Mouse (Mus musculus) urinary bladder, adult 18-20 months (tissue): Measurements from ENCODE around the gene Fam3c.
"Not testable (repeated sequence)": the region's sequence is repeated elsewhere in the genome, so short reads cannot be mapped to it uniquely, and the experiment has no call there.

Source experiments
- DNase-seq, 2 experiments: peaks; one replicate each; pipeline ENCODE4 v3.0.0; 2022; ENCODE audit warnings: low spot score in 2 of 2, mixed read lengths in 2 of 2

Gene Fam3c

DNA sequence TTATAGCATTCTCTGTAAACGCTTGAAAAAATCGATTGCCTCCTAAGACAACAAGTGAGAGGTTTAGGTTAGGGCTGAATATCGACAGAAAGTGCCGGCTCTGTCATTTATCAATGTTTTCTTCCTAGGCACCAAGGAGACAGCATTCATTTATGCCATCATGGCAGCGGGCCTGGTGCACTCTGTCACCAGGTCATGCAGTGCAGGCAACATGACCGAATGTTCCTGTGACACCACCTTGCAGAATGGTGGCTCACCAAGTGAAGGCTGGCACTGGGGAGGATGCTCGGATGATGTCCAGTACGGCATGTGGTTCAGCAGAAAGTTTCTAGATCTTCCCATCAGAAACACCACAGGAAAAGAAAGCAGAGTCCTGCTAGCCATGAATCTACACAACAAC is 65.3 kb downstream of the Fam3c start:
- no peak for DNase-seq

- DNase-seq = no peak
Measured at GRCm38 (mm10) chr6:22289461-22290021, 66.5 kb downstream of the Fam3c start.

GRCm38 (mm10) chr6:22288737-22289460 is 67.1 kb downstream of the Fam3c start:
- peak; percentile 10 to 37 for DNase-seq

DNA sequence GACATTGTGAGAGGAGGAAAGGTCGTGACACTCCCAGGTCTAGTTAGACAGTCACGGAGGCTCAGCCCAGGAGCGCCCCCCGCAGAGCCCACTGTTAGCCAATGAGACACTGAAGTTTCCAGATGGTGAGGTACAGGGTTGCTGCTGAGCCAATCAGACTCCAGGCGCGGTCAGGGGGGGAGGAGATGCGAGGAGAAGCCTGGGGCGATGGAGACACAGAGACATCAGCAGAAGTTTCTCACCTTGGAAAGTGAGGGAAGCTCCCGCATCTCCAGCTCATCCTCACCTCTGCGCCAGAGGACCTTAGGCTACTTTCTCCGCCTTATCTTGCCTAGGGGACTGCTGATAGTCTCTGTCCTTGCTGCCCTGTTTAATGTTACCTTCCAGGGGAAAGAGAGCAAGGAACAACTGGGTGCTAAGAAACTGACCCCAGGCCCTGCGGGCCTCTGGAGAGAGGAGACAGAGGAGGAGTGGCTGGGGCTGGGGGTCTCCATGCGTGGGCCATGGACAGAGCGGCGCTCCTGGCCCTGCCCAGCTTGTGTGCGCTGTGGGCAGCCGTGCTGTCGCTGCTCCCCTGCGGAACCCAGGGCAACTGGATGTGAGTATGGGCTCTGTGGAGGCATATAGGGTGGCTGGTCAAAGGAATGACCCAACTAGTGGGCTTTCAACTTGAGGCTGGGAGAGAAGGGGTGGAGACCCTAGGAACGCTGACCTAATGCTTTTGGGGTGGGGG is 67.9 kb downstream of the Fam3c start, which contains the start of gene Wnt16:
Gene Wnt16, plus strand, starts transcription at position 224 of the 733 bp plus-strand sequence.
- DNase-seq = no peak

DNA sequence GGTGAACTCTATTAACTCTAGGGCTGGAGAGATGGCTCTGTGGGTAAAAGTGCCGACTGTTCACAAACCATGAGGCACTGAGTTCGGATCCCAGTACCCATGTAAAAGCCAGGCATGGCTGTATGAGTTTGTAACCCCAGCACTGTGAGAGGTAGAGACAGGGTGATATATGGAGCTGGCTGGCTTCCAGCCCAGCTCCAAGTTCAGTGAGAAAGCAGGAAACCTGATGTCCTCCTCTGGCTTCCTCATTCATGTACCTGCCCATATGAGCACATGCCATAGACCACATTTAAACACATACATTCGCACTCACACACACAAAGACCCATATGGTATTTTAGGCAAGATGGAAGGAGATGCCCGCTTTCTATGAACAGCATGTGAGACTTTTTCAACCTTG is 73.6 kb downstream of the Fam3c start:
- DNase-seq = no peak

GRCm38 (mm10) chr6:22280217-22280861 is 75.7 kb downstream of the Fam3c start:
- peak in 1 of 2 experiments; percentile 17 for DNase-seq

DNA sequence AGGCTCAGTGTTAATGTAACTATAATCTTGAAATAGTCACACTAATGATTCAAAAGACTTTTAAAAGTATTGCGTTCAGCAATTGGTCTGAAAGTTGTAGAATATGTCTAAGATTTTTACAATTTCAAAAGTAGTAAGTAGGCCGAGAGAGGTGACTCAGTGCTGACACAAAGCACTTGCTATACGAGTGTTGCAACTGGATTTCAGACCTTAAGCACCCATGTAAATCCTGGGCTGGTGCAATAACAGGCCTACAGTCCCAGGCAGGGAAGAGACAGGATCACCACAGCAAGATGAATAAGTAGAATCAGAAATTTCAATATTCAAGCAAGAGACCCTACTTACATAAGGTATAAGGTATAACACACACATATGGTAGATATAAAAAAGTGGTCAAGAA is 78.1 kb downstream of the Fam3c start:
- no peak for DNase-seq

DNA sequence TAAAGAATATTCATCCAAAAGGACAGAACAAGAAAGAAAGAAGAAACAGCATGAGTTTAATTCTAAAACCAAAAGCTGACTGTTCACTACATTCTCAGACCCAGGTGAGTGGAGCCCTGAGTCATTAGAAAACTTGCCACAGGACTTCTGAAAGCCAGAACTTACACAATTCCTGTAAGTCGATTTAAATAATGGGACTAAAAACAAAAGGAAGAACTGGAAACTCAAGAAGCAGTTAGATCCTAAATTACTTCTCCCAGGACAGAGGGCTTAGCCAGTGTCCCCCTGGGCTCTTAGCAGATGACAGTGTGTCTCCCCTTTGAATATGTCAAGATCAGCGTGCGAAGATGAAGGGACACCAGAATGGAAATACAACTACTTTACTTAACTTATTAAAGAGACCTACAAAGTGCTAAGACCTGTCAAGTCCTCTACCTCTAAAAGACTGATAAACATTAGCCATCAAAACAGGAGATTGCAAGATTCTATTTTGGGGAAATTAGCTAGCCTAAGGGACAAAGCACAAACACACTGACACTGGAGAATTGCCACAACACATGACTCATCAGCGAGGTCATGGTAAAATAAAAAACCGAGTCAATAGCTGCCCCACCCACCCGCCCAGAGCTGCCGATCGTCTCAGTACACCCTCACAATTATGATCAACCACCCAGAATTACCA is 86.1 kb downstream of the Fam3c start:
- DNase-seq = no peak

GRCm38 (mm10) chr6:22268677-22269076 is 87.4 kb downstream of the Fam3c start:
- DNase-seq = no peak

DNA sequence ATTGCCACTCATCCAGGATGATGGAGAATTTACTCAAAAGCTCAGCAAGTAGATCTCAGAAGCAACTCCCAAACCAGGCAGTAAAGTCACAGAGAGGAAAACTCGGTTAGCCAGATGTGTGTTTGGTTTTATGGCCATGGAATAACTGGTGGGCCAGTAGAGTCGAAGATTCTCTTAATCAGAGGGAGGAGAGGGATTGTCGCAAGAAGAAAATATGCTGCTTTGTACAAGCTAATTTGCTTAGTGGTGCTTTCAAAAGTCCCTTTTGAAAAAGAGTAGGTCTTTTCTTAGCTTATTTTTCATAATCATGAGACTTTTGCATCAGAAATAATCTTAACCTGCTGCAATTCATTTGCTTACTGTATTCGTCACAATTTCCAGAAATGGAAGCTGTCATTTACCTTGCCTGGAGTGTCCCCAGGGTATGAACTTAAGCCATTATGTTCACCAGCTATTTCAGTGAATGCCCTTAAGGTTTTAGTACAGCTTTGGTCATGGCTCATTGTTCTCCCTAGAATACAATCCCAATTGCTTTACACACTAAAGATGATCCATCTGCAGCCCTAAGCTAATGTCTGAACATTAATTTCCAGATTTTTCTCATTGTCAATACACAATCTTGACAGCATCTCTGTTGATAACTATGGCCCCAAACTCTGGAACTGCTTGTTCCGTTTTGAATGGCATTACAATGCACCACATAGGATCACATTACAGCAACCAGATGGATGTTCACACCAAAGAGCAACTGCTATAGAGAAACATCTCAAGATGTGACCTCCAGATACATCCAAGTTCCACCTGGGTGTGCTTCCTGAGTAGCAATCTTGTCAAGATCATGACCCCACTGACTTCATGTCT is 88.0 kb downstream of the Fam3c start:
- no peak for DNase-seq

- no peak for DNase-seq
Measured at GRCm38 (mm10) chr6:22266018-22266417, 90.0 kb downstream of the Fam3c start.

GRCm38 (mm10) chr6:22264094-22264493 is 91.9 kb downstream of the Fam3c start:
- not testable (repeated sequence) for DNase-seq

- no peak for DNase-seq
Measured at GRCm38 (mm10) chr6:22262519-22262918, 93.5 kb downstream of the Fam3c start.

DNA sequence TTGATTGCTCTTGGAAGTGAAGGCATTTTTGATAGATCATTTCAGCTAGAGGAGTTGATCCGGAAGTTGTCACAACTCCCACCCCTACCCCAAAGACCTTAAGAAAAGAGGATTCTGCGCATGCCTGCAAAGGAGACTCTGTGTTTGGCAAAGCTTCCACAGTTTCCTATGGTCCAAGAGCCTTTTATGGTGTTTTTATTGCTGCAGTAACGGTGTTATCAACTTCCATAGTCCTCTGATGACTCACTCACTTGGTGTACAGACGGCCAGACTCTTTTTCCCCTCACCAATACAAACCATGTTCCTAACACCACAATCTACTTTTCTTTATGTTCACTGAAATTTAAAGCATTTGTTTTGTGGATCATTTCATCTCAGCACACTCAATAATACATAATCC is 97.3 kb downstream of the Fam3c start:
- no peak for DNase-seq
